Mouse (Mus musculus) 416B (cell line): ENCODE data around the gene Cdh13.
"Not testable (repeated sequence)": the region's sequence is repeated elsewhere in the genome, so short reads cannot be mapped to it uniquely, and the experiment has no call there.

ENCODE experiments used
- DNase-seq: peaks from one replicate; pipeline ENCODE4 v3.0.0; 2011; ENCODE audit warnings: low read depth

Cdh13 gene

DNA sequence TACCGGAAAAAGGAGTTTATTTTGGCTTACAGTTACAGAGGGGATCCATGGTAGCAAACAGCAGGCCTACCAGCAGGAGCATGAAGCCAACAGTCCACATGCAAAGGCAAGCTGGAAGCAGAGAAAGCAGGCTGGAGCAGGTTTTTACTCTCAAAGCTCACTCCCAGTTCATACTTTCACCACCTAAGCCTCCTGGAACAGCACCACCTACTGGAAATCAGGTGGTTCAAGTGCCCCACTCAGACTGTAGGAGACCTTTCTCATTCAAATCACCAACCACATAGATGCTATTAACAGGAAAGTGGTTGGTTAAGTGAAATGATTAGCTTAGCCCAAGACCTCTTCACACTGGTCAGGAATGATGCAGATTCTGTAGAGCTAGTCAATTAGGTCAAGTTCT, 402.3 kb downstream of the Cdh13 start:
- DNase-seq = no peak

DNA sequence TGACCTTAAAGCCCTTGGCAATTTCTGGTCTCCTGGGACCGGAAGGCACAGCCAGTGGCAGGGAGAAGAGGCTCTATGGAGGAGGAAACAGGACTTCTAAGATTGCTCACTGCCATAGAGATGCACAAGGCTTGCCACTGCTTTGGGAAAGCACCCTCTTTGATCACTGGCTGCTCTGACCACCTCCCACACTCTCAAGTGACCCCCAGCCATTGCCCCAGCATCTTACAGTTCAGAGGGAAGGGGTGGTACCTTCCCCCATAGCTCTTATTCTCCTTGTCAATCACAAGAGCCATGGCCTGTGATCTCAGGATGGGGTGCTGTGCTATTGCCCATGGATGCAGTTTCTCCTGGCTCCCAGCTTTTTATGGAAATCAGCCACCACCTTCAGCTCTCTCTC, 406.3 kb downstream of the Cdh13 start:
- no peak for DNase-seq

DNA sequence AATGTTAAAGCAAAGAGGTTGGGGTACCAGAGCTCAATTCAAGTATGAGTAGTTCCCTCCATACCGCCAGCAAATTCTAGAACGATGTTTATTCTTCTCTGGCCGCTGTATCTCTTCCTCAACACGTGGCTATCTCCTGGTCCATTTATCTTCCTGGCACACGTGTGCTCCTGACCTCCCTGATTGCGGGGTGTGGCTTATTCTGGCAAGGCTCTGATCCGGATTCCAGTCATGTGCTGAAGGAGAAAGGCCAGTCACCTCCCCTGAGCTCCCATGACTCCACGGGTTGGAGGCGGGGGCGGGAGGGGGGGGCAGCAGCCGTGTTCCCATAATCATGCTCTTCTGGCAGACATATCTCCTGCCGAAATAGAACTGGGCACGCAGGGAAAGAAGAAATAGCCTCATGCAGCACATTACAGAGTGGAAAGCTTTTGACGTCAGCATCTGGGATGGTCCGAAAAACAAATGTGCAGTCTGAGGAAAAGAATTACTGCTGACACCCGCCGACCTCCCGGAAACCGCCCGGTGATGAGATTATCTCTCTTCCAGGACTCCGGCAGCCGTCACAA, 417.9 kb downstream of the Cdh13 start:
- DNase-seq = no peak

DNA sequence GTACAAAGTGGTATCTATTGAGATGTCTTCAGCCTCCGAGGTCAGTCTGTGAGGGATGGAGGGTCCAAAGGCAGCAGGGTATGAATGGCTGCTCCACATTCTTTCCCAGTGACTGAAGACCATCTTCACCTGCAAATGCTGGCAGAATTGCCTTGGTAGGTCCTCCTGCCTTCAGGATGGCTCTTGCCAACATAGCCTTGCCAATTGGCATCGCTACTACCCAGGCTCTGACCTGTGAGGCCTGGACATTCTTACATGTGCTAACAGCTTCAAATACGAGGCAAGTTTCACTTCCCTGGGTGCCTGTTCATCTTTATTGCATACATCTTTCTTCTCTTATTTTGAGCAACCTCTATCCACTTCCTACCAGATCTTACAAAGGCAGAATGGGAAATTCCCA, 425.8 kb downstream of the Cdh13 start:
- no peak for DNase-seq

DNA sequence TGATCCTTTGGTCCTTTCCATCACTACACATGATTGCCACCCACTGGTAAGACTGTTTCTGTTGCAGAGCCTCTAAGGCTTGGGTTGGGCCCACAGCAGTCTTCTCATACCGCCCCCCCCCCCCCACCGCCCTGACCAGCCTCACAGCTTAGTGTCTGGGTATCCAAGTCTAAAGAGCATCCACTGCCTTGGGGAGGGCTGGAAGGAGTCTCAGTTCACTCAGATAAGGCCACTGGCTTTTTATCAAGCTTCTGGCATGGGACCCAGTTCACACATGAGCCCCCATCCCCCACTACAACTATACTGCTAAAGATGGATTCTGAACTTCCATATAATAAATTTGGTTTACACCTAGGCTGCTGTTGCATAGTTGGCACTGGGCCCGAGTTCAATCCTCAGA, 428.1 kb downstream of the Cdh13 start:
- no peak for DNase-seq

DNA sequence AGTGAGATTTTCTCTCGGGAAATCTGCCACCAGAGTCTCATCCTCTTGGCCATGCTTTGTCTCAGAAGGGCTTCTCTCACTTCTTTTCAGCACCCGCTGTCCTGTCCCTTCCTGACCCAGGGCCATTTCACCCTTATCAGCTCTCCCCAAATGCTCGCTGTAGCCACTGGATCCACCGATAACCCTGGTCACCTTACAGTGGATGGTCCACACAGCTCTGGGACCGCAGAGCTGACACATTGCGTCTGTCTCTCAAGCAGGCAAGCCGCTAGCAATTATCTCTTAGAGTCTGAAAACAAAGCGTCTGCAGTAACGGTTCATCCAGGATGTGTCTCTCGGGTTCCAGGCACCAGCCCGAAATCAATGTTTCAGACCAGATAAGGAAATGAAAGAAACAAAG, 429.6 kb downstream of the Cdh13 start:
- no peak for DNase-seq

DNA sequence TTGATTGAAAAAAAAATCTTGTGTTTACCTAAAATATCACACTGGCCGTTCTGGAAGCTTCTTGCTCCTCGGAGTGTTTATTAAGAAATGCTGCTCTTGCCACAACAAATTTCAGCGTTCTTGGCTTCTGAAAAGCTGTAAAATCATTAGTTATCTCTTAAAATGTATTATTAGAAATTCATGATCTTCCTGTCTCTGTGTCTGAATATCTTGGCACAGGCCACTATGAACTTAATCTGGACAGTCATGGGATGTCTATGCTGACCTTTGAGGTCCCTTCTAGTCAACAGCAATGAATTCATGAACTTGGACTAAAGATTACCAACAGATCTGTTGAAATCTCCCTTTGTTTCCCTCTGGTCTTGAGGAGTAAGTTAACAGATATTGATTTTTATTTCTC, 430.1 kb downstream of the Cdh13 start:
- DNase-seq = no peak

DNA sequence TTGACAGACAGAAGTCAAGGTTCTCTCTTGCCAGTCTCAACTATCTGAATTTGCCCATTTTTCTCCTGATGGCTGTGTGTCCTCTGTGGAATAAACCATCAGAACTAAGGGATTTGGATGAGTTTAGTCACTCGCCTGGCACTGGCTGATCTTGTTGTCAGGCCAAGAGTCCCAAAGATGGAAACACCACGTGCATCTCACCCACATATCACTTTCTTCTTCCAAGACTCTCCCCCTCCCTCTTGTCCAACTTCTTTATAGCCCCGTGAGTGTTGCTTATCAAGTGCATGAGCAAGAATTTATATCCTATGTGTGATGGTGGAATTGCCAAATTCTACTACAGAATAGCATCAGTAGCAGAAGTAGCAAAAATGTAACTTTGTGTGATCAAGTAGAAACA, 439.4 kb downstream of the Cdh13 start:
- DNase-seq = no peak

DNA sequence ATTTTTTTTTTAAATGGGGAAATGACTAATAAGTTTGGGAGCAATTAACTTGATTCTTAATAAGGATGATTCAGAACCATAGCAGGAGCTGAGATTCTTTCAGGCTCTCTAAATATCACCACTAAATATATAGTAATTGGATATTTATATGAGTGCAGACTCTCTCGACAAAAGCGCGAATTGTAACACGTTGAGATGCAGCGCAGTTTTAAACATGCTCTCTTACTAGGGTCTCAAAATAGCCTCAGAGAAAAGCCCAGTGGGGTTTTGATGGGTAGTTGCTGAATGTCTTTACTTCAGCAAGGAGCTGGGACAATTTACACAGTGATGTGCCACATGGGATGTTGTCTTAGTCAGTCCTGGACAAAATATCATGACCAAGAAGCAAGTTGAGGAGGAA, 442.1 kb downstream of the Cdh13 start:
- DNase-seq = no peak

DNA sequence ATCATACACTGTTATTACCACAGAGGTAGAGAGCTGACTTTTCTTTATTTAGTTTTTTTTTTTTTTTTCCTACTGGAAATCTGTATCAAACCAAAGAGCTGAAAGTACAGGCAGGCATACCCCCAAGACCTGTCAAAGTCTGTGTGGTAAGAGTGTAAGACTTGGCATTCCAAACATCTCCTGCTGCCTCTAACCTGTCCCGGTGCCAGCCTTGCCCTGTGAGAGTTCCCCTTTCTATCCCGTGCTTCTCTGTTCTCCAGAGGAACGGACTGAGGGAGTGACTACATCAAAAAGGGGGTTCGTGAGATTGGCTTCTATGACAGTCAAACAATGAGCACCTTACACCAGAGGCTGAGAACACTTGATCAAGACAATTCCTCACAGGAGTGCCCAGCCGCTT, 458.2 kb downstream of the Cdh13 start:
- DNase-seq = no peak

DNA sequence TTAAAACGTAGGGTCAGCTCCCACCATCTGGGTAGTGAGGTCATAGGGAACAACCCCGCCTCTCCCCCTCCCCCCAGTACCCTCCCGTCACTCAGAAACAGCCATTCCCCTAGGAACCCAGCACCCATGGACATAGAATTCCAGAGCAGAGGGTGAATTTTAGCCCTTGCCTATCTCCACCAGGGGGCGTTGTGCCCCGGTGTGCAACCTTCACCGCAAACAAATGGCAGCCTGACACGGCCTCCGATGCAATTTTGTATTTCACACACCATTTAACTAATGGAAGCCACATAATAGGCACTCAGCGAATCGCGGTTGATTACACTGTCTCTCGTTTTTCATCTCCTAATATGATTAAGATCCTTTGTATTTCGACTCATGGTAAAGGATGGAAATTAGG, 461.5 kb downstream of the Cdh13 start:
- DNase-seq = no peak

DNA sequence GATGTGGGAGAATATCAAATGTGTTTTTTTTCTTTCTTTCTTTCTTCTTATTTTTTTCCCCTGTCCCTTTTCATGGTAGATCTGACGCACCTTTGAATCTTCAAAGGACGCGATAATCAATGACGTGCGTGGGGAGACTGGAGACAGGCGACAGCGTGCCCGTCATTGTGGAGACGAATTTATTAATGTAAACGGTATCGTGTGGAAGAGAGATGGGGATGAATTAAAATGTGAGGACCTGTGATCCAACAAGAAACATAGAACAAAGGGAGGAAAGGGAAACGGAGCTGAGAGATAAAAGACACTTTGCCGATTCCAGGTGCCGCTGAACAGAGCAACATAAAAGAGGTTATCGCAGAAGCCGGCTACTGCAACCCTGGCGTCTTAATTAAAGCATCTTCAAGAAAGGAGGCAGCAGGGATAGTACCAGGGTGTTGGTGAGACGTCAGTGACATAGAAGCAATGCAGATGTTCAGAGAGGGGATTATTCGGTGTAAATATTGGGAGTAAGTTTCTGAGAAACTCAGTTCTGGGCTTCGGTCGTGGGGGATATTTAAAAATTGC, 464.6 kb downstream of the Cdh13 start:
- DNase-seq = no peak

DNA sequence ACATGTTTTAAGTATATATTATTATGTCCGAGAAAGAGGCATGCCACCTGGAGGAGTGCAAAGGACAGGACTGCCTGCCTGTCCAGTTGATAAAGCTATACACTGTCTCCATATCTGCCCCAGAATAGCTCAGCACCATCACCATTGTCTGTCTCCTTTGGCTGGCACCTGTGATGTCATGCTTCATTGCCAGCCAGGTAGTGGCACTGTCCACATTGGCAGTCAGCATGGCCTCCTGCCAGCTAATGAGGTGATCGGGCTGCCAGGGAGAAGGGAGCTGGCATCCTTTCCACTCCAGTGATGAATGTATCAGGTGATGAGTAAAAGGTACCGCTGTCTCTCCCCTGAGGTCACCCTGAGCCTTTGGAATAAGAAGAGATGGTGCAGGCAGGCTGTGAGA, 465.7 kb downstream of the Cdh13 start:
- no peak for DNase-seq

DNA sequence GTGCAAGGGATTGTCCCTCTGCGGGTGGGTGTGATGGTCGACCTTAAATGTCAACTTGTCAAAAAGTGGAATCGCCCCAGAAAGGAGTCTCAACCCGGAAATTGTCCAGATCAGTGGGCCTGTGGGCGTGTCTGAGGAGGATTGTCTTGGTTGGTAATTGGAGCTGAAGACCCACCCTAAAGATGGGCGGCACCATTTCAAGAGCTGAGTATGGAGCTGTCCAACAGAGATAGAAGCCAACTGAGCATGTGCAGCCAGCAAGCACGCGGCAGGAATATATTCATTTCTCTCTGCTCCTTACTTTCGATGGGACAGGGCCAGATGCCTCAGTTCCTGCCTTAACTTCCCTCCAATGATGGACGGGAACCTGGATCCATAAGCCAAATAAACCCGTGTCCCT, 466.3 kb downstream of the Cdh13 start:
- DNase-seq = no peak

DNA sequence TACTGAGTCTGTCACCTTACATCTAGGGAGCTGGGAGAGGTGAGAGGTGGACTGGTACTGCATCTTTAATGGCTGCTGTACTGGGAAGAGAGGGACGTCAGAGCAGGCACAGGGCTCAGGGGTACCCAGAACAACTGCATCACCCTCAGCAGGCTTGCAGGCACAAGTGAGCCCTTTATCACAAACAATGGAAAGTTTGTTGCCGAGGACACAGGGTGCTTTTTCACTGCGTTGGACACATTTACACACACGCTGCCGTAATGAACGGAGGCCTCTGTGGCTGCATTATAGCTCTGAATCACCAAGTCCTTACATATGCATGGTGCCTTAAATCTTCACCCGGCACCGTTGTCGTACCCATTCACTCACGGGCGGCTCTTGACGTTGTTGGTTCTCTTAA, 470.2 kb downstream of the Cdh13 start:
- no peak for DNase-seq

DNA sequence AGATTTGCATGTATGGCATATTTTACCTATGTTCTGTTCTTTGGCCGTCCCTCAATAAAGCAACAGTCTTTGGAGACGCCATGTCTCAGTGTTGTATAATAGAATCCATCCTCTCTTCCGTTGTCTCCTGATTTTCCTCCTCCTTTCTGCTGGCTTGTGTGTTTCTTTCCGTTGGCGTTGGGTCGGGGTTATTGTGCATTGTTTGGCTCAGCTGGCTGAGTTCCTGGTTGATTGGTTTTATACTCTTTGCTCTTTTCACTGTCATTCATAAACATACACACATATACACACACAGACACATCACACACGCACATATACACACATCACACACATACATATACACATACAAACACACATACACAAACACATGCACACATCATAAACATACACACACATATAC, 470.6 kb downstream of the Cdh13 start:
- DNase-seq = no peak

DNA sequence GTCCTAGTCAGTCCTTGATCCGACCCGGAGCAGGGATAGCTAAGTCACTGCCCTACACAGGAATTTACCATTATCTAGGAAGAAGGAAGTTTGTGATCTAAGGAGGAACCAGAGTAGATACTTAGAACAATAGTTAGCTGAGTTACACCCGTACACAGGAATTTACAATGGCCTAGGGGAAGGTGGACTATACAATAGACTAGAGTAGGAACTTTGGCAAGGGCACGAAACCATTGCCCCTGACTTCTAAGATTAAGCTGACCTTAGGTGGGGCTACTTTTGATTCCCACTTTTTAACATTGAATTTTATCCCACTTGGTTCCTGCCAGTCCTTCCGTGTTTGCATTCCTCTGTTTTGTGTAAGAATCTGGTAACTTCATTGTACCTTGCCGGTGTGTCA, 494.0 kb downstream of the Cdh13 start:
- DNase-seq = not testable (repeated sequence)

DNA sequence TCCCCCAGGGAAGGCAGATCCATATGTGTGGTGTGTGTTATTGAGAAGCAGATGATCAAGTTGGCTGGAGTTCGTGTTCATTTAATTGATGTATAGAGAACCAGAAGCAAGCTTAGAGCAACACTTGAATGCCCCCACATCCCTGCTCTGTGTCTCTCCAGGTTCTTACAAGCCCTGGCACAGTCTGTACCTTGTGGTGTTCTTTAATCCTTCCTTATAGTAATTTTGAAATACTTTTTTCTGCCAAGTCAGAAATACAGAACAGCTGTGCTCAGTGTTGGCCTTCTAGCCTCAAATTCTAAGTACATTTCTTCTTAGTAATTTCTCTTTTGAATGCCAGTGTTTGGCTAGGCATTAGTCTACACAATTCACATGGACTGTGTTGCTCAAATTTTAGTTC, 494.8 kb downstream of the Cdh13 start:
- no peak for DNase-seq

DNA sequence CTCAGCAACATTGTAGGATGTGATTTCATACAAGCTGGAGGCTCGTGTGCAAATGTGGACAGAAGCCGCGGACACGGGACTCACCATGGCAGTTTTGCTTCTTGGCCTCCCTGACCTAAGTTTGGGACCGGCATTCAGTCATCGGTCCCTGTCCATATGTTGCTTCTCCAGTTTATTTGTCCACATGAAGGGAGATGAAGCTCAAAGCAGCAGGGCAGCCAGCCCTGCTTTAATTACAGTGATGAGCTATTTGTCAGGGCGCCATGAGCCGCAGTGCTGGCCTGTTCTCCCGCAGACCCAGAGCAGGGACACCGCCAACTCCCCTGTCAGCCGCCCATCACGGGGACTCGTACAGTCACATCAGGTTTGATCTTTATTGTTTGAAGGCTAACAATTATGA, 502.1 kb downstream of the Cdh13 start:
- DNase-seq = no peak

DNA sequence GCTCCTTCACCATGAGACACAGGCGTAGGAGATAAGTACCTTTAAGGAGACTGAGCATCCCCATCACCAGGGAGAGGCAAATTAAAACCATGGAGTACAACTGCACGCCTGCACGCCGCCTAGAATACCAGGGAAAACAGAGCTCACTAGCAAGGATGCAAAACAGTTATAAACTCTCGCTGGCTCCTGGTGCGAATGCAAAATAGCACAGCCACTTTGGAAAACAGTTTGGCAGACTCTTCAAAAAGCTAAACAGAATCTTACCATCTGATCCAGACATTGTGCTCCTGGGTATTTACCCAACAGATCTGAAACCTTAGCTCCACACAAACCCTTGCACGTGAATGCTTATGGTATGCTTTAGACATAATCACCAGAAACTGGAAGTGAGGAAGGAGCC, 506.1 kb downstream of the Cdh13 start:
- no peak for DNase-seq

DNA sequence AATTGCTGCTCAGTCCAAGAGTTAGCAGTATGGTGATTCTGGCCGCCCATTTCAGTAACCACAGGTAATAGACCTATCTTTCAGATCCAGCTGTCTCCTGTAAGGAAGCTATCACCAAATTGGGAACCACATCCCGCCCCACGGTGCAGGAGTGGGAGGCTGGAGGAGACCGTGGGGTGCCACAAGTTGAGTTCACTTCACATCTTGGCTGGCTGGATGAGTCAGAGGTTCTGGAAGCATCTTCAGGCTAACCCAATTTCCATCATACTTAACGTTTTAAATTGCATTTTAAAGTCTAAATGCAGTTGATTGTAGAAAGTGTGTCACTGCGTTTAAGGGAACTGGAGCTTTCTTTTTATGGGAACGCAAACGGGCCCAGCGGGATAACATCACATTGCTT, 511.4 kb downstream of the Cdh13 start:
- no peak for DNase-seq

DNA sequence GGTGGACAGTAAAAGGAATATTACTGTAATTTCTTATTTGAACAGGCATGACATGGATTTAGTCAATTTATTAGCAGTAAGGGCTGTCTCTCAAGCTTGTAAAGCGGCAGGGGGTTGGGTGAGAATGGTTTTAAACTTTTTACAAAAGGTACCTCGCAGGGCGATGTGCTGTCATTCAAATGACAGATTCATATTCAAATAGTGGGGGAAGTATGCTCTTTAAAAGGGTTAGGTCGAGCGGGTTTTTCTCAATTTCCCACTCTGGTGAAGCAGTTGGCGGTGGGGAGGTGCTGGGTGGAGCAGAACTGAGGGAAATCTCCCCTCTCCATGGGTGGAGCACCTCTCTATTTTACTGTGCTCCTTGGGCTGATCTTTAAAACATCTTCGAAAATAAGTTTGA, 513.0 kb downstream of the Cdh13 start:
- no peak for DNase-seq

DNA sequence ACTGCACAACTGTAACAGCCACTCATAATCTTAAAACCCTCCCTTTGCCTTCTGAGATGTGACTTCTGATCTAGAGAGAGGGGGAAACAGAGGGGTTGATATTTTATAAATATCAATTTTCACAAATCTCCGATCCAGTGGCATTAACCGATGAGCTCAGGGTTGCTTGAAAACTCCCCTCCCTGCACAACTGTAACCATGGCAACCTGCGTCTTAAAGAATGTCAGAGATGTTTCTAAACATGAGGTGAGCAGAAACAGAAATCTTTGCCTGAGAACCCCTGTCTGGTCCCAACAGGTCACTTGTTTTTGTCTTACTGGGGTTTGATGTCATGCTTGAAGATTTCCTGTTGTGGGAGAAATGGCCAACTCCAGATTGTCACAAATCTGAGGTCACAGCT, 513.6 kb downstream of the Cdh13 start:
- DNase-seq = no peak

DNA sequence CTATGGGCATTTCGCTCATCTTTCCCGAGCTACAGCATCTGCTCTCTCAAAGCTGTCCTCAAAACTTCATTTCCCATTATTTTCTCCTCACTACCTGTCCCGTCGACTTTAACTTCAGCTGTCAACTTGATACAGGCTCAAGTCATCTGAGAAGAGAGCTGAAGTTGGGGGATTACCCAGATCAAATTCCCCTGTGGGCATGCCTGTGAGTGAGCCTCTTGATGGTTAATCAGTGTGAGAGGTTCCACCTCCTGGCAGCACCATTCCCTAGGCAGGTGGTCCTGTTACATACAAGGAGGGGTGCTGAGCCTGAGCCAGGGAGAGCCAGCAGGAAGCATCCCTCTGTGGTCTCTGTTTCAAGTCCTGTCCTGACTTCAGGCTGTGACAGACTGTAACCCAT, 519.6 kb downstream of the Cdh13 start:
- DNase-seq = no peak

DNA sequence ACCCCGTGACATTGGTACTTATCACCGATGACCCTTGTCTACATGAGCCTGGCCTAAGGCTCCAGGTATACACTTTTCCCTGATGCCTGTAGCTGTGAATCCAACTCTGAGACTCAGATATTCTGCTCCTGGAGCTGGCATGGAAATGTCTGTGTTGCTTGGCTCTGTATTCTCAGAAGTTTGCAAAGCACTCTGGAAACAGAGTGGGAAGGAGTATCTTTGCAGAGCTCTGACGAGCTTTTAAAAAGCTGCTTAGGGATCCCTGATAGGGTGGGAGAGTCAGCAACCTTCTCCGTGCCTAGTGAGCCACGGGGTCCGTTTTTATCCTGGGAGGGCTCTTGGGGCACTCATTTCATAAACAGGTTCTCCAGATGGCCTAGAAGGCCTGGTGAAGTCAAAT, 526.1 kb downstream of the Cdh13 start:
- no peak for DNase-seq
